Mouse (Mus musculus) liver, embryonic 14.5 days (tissue): ENCODE data around the gene Gnat3.

Experiments
- CTCF ChIP-seq: IDR thresholded peaks from 2 replicates; pipeline ENCODE4 v1.5.1; 2016; ENCODE audit warnings: antibody characterized with exemption, low read depth, control low read depth
- EP300 ChIP-seq: IDR thresholded peaks from 2 replicates; pipeline ENCODE4 v1.6.1; 2016; ENCODE audit warnings: antibody characterized with exemption, low read depth

- TF ChIP-seq CTCF: no peak
- TF ChIP-seq EP300: no peak
Observed at GRCm38 (mm10) chr5:17928471-17928870, 33.9 kb upstream of the Gnat3 start.
